Mouse (Mus musculus): ENCODE measurements around the gene Rxra. TPM values are rescaled to one million over a fixed set of nuclear protein-coding genes. Genes with fewer than 3 reads are reported as not detected.

The Rxra gene
- total RNA-seq (2014; rRNA removed): 9.4 and 19.3 TPM in 2 replicates
- polyA plus RNA-seq (2015; fragmentation: Nextera tagmentation; extraction: Ambion mirVana): 1.7 and 2.1 TPM in 2 replicates

DNA sequence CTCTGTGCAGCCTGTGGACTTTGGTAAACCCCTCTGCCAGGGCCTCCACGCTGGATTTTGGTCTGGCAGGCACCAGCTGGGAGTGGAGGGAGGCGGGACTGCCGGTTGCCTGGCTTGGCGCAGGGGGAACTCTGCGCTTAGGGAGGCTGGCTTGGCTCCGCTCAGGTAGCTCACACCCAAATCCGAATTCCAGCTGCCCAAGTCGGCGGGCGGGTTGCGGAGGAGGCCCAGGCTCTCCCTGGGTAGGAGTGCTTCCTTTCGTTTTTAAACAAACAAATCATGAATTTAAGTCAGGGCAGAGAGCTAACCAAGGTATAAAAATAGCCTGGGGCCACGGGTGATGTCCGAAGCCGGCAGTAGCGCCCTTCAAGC, at the start of gene Rxra:
Gene Rxra, plus strand, starts transcription at position 335 of the 372 bp plus-strand sequence.
- 7% methylated on average over 16 of the region's 16 CpGs for WGBS
- peak within 1 kb of the TSS; percentile 83 for H3K4me3 ChIP-seq (ENCODE audit: low read depth, low read length)
- H3K27ac ChIP-seq (ENCODE audit: low read depth, low read length): peak within 1 kb of the TSS; percentile 67
- DNase-seq (no peak), ATAC-seq (no peak)
- no peak for TF ChIP-seq CTCF (IDR thresholded peaks at IDR 0.05; ENCODE audit: low read depth)
- peak within 1 kb of the TSS; percentile 96 for H3K4me2 ChIP-seq (ENCODE audit: low read depth)
- peaks cover 7% of the 10 kb centered on the region; the same call in 1 of the 2 replicates for H3K4me1 ChIP-seq (ENCODE audit: insufficient read depth)
- H3K36me3 ChIP-seq (ENCODE audit: insufficient read depth): no peaks in the 10 kb centered on the region
- H3K27me3 ChIP-seq (ENCODE audit: insufficient read depth, low read length): no peaks in the 10 kb centered on the region
- peak within 1 kb of the TSS; percentile 72 for H3K9ac ChIP-seq
- no peaks in the 10 kb centered on the region for H3K9me3 ChIP-seq (ENCODE audit: low read length)

DNA sequence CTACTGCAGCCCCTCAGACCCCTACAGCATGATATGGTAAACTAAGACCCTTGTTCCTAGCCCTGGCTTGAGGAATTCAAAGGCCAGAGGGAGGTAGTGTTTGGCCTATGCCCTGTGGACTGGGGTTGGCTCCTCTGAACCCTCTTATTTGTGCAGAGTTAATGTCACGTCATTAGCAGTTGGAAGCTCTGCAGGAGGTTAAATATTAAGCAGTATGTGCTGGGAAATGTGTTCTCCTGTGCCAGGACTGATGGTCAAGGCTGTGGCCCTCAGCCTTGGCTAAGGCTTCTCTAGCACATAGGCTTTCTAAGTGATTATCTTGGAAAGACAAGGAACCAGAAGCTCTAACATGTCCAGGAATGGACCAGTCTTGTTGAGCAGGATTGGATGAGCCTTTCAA, 49.6 kb upstream of the Rxra start:
- Histone ChIP-seq H3K27me3 (ENCODE audit: insufficient read depth, low read length) (no peaks in the 10 kb centered on the region), H3K4me2 (ENCODE audit: low read depth) (no peak overlapping the region), H3K4me3 (ENCODE audit: low read depth, low read length) (no peak overlapping the region), H3K27ac (ENCODE audit: low read depth, low read length) (no peak overlapping the region), H3K9ac (no peak overlapping the region), H3K4me1 (ENCODE audit: insufficient read depth) (no peaks in the 10 kb centered on the region), H3K9me3 (ENCODE audit: low read length) (no peaks in the 10 kb centered on the region), H3K36me3 (ENCODE audit: insufficient read depth) (no peaks in the 10 kb centered on the region)
- TF ChIP-seq CTCF (IDR thresholded peaks at IDR 0.05; ENCODE audit: low read depth): no peak
- no peak for ATAC-seq
- DNase-seq: no peak
- 54% methylated on average over 1 of the region's 1 CpGs for WGBS

DNA sequence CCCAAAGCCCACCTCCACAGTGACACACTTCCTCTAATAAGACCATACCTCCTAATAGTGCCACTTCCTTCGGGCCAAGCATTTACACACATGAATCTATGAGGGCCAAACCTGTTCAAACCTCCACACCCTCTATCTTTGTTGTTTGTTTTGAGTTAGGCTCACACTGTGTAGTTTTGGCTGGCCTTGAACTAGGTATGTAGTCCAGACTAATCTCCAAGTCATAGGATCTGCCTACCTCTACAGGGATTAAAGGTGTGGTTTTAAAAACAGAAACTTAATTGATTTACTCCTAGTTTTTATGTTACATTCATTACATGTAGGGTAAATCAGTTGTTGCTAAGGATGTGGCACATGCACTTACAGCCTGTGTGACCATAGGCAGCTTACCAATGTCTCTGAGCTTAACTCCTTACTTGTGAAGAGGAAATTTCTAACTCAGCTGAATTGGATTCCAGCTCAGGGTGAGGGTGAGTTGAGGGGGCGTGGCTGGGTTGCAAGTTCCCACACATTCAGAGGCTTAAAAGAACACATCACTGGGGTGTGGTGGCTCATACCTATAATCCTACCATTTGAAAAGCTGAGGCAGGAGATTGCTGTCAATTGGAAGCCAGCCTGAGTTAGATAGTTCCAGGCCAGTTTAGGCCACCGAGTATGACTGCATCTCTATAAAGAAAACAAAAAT, 45.5 kb upstream of the Rxra start:
- Histone ChIP-seq H3K9me3 (ENCODE audit: low read length) (no peaks in the 10 kb centered on the region), H3K9ac (no peak overlapping the region), H3K27ac (ENCODE audit: low read depth, low read length) (no peak overlapping the region), H3K4me3 (ENCODE audit: low read depth, low read length) (no peak overlapping the region), H3K4me2 (ENCODE audit: low read depth) (no peak overlapping the region), H3K4me1 (ENCODE audit: insufficient read depth) (no peaks in the 10 kb centered on the region; the same call in 1 of the 2 replicates), H3K36me3 (ENCODE audit: insufficient read depth) (no peaks in the 10 kb centered on the region), H3K27me3 (ENCODE audit: insufficient read depth, low read length) (no peaks in the 10 kb centered on the region)
- WGBS: 85% methylated on average over 3 of the region's 3 CpGs
- no peak for ATAC-seq
- no peak for TF ChIP-seq CTCF (IDR thresholded peaks at IDR 0.05; ENCODE audit: low read depth)
- no peak for DNase-seq

DNA sequence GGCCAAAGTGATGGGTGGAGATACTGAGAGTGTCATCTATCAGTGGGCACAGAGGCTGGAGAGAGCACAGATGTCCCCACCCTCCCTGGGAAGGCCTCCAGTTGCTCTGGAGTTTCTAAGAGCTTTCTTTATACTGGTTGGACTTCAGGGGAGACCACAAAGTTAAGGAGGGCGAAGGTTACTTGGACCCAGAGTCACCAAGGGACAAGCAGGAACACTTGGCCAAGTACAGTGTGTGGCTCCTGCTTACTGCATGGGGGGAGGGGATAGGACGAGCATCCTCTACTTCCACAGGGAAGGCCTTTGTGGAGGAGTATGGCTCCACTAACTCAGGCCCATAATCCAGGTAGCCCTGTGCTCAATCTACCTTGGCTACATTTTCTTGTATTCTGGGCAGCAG, 42.8 kb upstream of the Rxra start:
- Histone ChIP-seq H3K36me3 (ENCODE audit: insufficient read depth) (no peaks in the 10 kb centered on the region), H3K27me3 (ENCODE audit: insufficient read depth, low read length) (no peaks in the 10 kb centered on the region), H3K4me2 (ENCODE audit: low read depth) (no peak overlapping the region), H3K9ac (no peak overlapping the region), H3K4me3 (ENCODE audit: low read depth, low read length) (no peak overlapping the region), H3K4me1 (ENCODE audit: insufficient read depth) (no peaks in the 10 kb centered on the region; the same call in 1 of the 2 replicates), H3K27ac (ENCODE audit: low read depth, low read length) (no peak overlapping the region), H3K9me3 (ENCODE audit: low read length) (no peaks in the 10 kb centered on the region)
- WGBS: 81% methylated on average over 2 of the region's 2 CpGs
- no peak for ATAC-seq
- DNase-seq: no peak
- no peak for TF ChIP-seq CTCF (IDR thresholded peaks at IDR 0.05; ENCODE audit: low read depth)

DNA sequence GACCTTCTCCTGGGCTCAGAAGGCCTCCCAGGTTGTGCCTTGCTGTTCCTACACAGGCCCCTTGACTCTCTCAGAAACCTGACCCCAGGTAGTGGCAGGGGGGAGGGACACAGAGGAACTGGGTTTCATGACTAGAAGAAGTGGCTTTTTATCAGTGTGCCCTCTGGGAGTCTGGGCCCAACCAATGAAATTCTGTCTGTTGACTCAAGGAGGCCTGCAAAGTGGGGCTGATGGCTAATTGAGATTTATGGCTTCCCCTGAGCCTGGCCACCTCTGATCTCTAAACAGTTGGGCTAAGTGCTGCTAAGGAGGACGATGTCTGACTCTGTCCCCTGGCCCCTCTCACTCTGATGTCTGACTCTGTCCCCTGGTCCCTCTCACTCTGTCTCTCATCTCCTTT, 42.2 kb upstream of the Rxra start:
- no peak for ATAC-seq
- no peak for TF ChIP-seq CTCF (IDR thresholded peaks at IDR 0.05; ENCODE audit: low read depth)
- no peak overlapping the region for H3K27ac ChIP-seq (ENCODE audit: low read depth, low read length)

DNA sequence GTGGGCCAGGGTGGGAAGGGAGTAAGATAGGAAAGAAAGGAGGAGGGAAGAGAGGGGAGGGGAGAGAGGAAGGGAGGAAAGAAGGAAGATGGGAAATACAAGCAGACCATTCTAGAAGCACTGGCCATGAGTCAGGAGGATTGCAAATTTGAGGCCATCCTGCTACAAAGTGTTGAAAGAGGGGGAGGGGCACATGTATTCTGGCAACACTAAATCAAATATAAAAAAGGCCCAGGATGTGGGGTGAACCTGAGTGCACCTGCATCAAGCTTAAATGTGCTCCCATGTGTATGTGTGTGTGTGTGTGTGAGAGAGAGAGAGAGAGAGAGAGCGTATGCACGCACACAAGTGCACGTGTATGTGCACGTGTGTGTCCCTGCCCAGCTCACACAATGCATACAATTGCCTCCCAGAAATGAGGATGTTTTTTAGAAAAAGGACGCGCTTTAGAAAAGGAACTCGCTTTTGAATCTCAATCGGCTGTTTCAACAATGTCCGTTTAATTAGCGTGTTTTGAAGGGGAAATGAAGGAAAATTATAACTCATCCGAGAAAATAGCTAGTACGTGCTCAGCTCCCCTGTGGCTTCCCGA, 41.0 kb upstream of the Rxra start:
- Histone ChIP-seq H3K4me1 (ENCODE audit: insufficient read depth) (no peaks in the 10 kb centered on the region; the same call in 1 of the 2 replicates), H3K9ac (no peak overlapping the region), H3K9me3 (ENCODE audit: low read length) (no peaks in the 10 kb centered on the region), H3K4me3 (ENCODE audit: low read depth, low read length) (no peak overlapping the region), H3K36me3 (ENCODE audit: insufficient read depth) (no peaks in the 10 kb centered on the region), H3K4me2 (ENCODE audit: low read depth) (no peak overlapping the region), H3K27me3 (ENCODE audit: insufficient read depth, low read length) (no peaks in the 10 kb centered on the region), H3K27ac (ENCODE audit: low read depth, low read length) (peak overlapping the region; percentile 46)
- ATAC-seq: peak; percentile 72
- 40% methylated on average over 13 of the region's 13 CpGs for WGBS
- peak; percentile 35 for DNase-seq
- TF ChIP-seq CTCF (IDR thresholded peaks at IDR 0.05; ENCODE audit: low read depth): no peak

More for the DNA sequence above, 42.2 kb upstream of the Rxra start:
- Histone ChIP-seq H3K9me3 (ENCODE audit: low read length) (no peaks in the 10 kb centered on the region), H3K4me2 (ENCODE audit: low read depth) (no peak overlapping the region), H3K27me3 (ENCODE audit: insufficient read depth, low read length) (no peaks in the 10 kb centered on the region), H3K4me1 (ENCODE audit: insufficient read depth) (no peaks in the 10 kb centered on the region; the same call in 1 of the 2 replicates), H3K4me3 (ENCODE audit: low read depth, low read length) (no peak overlapping the region), H3K9ac (no peak overlapping the region), H3K36me3 (ENCODE audit: insufficient read depth) (no peaks in the 10 kb centered on the region)
- WGBS: 78% methylated on average over 1 of the region's 1 CpGs
- DNase-seq: no peak

DNA sequence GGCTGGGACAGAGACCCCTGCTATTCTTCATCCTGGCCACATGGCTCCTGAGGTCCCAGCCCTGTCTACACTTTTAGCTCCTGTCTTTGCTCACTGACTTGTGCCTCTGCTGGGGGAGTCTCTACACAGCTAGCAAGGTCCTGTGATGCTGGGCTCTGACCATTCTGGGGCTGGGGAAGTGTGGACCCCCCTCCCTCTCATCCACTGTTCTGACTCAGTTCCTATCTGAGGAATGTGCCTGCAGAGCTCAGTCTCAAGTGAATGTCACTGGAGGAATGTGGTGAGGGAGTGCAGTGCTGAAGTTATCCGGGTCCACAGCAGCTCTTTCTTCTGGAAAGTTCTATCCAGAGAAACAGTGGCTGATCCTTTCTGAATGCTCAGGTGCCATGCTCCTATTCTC, 39.4 kb upstream of the Rxra start:
- no peak for ATAC-seq
- H3K9me3 ChIP-seq (ENCODE audit: low read length): no peaks in the 10 kb centered on the region
- H3K4me1 ChIP-seq (ENCODE audit: insufficient read depth): no peaks in the 10 kb centered on the region; the same call in 1 of the 2 replicates
- 74% methylated on average over 1 of the region's 1 CpGs for WGBS
- TF ChIP-seq CTCF (IDR thresholded peaks at IDR 0.05; ENCODE audit: low read depth): no peak
- H3K9ac ChIP-seq: no peak overlapping the region
- no peak overlapping the region for H3K4me3 ChIP-seq (ENCODE audit: low read depth, low read length)
- H3K27me3 ChIP-seq (ENCODE audit: insufficient read depth, low read length): no peaks in the 10 kb centered on the region
- no peak overlapping the region for H3K4me2 ChIP-seq (ENCODE audit: low read depth)
- no peaks in the 10 kb centered on the region for H3K36me3 ChIP-seq (ENCODE audit: insufficient read depth)
- DNase-seq: no peak
- no peak overlapping the region for H3K27ac ChIP-seq (ENCODE audit: low read depth, low read length)

All from forebrain, postnatal 0 days (tissue).